Mouse (Mus musculus) heart, adult 9 months (tissue): ENCODE data around the gene Ddx54.
A peak's percentile ranks its signal among the peaks of the same experiment; 100 is the strongest.

Experiments
- DNase-seq, 2 experiments: peaks; one replicate each; pipeline ENCODE4 v3.0.0; 2022; ENCODE audit warnings: low spot score in 2 of 2

Gene Ddx54

DNA sequence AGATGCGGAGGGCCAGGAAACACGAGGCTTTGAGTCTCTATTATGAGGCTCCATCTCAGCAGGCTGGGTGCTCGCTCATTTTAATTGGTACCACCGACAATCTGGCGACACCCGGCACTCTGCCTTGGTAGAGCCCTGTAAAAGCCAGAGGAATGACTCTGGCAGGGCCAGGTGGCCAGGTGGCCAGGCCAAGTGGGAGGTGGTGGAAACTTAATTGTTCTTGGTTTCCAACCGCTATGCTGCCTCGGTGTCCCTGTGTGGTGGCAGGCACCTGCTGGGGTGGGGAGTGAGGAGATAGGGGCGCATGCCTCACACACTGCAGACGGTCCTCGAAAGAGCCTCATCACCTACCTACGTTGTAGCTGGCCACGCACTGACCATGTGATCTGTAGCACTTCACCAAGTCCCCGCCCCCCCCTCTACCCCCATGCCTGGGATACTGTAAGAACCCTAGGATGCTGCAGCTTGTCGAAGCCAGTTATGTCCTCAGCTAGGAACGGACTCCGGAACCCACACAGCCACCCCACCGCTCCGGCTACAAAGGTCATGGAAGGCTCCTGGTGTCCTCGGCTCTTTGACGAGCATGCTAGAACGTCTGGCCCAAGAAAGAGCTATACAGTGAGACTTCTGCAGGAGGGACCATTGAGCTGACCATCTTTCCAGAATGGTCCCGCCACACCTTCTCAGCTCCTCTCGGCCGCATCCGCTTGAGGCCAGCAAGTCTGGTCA lies 32.5 kb upstream of the Ddx54 start:
- DNase-seq, result no peak

DNA sequence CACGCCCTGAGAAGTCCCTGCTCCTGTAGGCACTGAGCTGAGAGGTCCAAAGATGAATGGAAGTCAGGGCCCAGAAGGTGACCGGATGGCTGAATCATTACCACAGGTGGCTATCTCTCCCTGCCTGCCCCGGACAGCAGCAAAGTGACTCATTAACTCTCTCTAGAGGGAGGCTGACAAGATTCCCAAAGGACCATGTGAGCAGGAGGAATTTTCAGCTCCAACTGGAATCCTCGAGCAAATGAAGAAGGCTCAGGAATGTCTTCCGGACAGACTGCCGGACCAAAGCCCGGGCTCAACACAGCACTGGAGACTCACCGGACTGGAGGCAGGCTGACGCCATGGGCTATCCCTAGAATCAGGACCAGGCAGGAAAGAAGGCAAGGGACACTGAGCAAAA lies 30.5 kb upstream of the Ddx54 start:
- peak in 1 of 2 experiments; percentile 20 for DNase-seq

DNA sequence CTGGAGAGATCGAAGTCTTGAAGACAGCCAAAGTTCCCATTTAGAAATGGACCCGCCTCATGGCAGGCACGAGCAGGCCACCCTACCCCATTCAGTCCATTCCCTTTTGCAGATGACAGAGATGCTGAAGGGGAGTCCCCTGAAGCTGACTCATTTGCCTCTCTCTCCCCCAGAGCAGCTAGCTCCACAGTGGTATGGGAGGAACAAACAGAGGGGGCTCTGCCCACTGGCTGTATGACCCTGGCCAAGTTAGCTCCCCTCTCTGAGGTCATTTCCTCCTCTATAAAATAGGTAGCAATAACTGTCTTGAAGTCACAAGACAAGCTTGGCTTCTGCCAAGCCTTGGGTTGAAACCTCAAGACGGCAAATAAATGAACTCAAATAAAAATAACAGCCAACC lies 29.0 kb upstream of the Ddx54 start:
- no peak for DNase-seq

DNA sequence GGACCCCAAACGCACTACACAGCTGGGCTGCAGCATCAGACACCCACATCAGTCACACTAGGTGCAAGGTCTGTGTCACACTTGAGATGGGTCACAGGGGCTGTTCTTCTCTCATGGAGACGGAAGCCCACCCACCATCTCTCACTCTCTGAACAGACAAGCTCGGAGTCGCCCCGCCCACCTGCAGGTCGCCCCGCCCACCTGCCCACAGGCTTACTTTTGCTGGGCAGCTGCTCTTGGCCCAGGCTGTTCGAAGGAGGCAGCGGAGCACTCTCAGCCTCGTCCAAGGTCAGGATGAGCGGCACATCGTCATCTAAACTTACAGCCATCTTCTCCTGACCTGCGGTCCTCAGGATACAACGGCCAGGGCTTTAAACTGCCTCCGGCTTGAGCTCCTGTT lies 27.6 kb upstream of the Ddx54 start:
- DNase-seq, result no peak

DNA sequence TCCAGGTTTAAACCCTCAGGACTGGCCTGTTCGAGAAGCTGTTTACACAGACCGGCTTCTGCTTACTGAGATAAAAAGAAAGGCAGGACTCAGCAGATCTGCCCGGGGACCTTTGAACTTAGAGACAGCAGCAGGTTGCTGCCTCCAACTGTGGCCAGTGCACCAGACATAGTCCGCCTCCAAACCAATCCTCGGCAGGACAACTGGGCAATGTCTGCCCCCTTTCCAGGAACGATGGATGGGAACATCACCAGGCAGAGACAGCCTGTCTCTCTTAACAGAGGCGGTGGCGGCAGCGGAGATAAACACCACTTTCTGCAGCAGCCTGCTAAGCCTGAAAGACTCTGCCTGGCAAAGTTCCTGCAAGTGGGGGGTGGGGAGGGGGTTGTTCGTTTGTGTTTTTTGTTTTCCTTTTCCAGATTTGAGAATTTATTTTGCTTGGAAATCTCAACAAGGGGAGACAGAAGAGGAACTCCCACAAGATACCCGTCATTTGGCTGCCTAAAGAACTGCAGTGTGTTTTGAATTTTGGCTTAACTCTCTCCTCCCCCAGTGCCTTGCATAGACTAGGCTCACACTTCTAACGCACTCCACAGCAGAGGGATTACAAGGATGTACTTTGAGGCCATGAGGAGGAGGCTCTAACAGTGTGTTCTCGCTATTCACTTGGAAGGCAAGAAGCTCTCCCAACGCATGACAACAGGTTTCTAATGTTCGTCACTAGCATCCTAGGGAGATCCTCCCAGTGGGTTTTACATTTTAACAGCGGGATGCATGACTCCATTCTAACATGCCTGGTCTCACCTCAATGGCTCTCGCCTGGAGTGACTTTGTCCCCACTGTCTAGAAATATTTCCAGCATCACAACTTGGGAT lies 25.6 kb upstream of the Ddx54 start:
- DNase-seq, result no peak

DNA sequence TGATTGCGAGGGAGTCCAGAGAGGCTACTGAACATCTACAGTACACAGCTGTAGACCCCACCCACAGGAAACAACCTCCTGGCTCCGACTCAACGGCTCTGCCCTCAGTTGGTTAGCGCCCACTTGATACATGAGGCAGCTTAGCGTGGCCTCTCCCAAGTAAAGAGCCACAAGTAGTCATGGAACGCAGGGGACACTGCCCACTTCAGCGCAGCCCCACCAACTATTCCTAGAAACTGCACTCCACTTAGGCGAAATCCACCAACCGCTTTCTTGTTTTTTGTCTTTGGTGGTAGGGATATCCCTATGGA lies 25.0 kb upstream of the Ddx54 start:
- DNase-seq, result no peak

DNA sequence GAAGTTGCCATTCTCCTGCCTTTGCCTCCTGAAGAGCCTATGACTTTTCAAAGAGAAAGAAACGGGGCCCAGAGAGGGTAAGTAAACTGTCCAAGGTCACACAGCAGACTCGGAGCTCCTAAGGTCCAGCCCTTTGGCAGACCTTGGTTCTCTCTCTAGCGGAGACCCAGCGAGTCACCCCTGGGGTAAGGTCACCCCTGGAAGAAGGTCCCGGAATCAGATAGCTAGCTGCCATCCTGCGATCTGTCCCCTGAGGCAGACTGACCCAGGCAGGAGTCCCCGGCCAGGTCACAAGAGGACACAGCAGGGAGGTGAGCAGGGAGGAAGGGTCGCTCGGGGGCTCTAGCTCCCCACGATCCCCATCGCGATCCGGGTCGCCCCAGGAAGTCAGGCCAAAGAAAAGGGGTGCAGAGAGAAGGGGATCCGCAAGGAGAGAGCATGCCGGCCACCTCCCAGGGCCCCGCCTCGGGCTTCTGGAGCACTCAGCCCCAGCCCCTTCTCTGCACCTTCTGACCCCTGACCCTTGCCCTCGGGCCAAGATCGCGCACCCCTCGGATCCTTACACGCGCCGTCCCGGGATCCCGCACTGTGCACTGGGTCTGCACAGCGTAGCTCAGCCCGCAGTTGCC lies 24.5 kb upstream of the Ddx54 start:
- no peak for DNase-seq

DNA sequence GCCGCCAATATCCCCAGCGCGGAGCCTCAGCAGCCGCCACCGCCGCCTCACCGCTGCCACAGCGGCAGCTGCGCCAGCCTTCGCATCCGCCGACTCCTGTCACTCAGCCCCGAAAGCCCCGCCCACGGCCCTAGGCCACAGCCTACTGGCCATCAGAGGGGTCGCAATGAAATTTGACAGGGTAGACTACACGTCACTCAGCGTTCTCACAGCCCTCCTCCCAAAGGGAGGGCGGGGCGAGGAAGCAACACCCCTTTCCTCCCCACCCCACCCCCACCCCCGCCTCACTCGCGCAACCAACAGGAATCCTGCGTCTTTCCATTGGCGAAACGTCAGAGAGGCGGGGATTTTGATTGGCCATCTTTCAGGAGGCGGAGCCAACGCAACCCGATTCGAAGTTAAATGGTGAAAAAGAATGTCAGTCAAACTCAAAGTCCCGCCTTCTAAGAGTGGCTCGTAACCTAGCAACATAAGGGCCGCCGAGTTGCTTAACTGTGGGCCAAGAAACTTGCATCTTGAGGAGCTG lies 23.9 kb upstream of the Ddx54 start, which contains the start of the genes Tpcn1 and Iqcd:
Gene Tpcn1 (minus strand): TSS at position 105 of the 526 bp plus-strand sequence.
Gene Iqcd (plus strand): TSS at position 448 of the 526 bp plus-strand sequence.
- peak; percentile 99 for DNase-seq

DNA sequence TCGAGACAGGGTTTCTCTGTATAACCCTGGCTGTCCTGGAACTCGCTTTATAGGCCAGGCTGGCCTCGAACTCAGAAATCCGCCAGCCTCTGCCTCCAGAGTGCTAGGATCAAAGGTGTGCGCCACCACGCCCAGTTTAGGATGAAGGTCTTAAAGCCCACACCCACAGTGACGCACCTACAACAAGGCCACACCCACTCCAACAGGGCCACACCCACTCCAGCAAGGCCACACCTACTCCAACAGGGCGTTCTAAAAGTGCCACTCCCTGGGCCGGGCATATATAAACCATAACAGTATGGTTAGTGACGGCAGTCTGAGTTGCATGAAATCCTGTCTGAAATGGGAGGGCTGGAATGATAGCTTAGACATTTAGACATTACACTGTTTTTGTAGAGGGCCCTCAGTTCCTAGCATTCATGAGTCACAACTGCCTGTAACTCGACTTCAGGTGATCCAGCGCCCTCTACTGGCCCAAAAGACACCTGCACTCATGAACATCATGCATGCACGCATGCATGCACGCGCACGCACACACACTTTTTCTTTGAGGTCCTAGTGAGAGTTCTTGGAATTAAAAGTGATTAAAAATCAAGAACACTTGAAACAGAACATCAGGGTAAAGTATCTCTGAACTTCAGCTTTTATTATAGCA lies 22.1 kb upstream of the Ddx54 start:
- no peak for DNase-seq

DNA sequence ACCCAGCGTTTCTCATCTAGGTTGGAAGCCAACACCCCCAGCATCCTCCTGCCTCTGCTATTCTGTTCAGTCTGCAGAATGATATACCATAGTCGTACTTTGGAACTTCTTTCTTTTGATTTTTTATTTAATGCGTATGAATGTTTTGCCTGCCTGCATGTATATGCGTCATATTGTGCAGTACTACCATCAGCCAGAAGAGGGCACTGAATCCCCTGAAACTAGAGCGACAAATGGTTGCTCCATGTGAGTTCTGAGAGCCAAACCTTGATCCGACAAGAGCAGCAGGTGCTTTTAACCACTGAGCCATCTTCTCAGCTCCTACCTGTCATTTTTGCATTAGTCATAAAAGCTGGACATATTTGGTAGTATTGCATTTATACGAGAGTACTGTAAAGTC lies 20.4 kb upstream of the Ddx54 start:
- DNase-seq, result no peak

DNA sequence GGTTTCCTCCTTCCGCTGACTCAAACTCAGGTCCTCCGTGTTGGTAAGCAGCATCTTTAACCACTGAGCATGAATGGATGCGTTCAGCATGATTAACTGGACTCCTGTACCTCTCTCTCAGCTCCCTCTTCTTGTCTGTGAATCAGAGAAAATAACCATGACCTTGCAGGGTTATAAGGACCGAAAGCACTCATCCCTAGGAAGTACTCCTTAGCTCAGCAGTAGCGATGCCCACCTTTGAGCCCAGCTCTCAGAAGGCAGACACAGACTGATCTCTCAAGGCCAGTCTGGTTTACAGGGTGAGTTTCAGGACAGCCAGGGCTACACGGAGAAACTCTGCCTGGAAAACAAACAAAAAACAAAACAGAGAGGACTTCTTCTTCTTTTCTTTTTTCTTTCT lies 18.1 kb upstream of the Ddx54 start:
- no peak for DNase-seq

DNA sequence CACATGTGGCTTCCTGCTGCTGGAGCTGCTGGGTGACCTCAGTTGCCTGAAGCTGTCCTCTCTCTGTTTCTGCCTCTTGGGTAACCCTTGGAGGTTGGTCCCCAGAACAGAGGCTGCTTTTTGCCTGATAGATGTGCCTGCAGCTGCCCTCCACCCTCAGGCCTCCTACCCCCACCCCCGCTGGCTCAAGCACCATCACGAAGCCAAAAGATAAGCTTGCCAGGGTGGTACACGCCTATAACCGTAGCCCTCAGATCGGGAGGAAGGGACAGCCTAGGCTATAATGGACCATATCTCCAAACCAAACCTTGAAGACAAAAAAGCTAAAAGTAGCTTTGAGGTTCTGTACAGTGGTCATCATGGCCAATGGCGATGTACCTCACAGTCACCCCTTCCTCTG lies 12.9 kb upstream of the Ddx54 start:
- no peak for DNase-seq

DNA sequence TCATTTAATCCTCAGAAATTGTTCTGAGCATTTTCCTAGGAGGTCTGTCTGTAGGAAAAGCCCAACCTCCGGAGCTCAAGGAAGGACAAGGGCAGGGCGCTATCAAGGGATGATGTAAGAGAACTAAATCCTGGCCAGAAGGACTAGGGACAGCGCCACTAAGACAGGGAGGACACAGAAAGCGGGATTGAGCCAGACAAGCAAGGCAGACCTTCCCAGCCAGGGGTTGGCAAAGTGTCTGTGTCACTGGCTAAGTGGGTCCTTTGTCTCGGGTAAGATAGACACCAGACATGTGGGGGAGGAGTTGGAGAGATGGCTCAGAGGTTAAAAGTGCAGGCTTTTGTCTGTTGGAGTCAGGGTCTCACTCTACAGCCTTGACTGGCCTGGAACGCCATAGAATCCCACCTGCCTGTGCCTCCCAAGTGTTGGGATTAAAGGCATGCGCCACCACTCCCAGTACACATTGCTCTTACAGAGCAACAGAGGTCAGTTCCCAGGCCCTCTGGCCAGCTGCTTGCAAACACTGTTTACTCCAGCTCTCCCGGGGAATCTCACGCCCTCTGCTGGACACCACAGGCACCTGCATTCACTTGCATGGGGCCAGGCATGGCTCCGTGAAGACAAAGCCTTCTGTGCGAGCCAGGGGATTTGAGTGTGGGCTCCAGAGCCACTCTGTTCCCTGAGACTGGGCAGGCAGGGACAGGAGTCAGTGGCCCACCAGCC lies 11.4 kb upstream of the Ddx54 start:
- DNase-seq, result no peak

DNA sequence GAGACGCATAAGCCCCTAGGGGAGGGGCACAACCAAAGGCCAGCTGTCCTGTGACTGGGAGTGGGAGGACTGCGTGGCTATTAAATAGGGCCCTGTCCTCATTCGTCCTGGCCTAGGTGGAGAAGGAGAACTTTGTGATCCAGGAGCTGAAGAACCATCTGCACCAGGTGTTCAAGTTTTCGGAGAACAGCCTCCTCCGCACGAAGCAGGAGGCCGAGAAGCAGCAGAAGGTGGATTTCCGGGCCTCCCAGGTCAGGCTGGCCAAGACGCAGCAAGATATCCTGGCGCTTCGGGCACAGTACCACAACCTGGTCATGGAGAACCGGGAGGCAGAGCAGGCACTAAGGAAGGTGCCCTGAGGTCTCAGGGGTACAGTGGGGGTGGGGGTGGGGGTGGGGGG lies 10.3 kb upstream of the Ddx54 start:
- DNase-seq, result no peak

DNA sequence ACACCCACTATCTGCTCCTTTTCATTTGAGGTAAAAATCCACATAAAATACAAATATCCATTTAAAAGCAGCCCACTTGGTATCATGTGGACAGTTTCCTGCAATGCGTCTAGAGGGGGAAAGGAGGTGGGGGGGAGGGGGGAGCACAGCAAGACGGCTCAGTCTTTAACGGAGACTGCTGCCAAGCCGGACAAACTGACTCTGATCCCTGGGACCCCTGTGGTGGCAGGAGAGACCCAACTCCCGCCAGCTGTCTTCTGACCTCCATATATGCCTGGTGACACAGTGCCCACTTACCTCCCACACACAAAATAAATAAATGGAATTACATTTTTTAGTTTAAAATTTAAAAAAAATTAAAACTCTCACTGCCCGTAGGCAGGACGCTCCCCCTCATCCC lies 9.0 kb upstream of the Ddx54 start:
- no peak for DNase-seq

DNA sequence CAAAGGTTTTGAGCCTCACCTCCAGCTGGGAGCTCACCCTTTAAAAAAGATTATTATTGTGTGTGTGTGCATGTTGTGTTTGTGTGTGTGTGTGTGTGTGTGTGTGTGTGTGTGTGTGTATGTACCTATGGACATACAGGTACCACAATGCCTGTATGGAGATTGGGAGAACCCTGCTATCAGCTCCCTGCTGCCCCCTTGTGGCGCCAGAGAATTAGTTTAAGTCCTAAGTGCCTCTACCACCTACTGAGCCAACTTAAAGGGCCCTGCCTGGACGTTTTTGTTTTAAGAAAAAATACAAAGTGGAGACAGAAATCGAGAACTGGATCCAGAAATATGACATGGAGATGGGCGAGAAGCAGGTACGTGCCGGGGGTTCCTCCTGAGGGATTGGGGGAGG lies 7.7 kb upstream of the Ddx54 start:
- DNase-seq, result peak; percentile 55 to 74

DNA sequence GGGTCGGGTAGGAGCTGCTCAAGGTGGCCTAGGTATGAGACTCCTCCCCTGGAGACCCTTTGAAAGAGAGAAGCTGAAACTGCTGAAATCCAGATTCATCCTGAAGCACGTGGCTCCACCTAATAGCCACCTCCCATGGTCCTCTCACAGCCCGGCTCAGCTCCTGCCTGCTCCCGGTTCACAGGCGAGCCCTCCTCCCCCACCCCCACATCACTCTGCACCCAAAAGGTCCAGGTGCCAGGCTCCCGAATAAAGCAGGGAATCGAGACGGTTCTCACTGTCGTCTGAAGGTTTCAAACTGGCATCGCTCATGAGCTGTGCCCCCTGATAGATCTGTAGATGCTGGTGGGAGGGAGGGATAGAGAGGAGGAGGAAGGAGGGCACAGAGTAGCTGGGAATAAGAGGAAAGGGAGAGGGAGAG lies 7.3 kb upstream of the Ddx54 start:
- DNase-seq, result no peak

DNA sequence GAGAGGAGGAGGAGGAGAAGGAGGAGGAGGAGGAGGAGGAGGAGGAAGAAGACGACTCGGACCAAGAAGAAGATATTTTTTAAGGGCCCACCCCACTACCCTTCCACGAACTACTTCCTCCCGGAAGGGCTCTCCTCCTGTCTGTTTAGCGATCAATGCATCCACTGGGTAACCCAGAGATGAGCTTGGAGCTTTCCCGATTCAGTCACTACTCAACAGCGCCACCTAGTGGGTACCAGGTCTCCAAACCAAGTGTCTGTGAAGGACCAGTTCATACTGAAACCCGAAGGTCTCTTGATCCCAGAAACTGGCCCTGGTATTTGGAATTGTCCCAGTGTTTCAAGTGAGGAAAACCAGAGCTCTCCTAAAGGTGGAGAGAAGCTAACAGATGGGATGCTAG lies 6.9 kb upstream of the Ddx54 start:
- DNase-seq, result peak; percentile 71 to 86

DNA sequence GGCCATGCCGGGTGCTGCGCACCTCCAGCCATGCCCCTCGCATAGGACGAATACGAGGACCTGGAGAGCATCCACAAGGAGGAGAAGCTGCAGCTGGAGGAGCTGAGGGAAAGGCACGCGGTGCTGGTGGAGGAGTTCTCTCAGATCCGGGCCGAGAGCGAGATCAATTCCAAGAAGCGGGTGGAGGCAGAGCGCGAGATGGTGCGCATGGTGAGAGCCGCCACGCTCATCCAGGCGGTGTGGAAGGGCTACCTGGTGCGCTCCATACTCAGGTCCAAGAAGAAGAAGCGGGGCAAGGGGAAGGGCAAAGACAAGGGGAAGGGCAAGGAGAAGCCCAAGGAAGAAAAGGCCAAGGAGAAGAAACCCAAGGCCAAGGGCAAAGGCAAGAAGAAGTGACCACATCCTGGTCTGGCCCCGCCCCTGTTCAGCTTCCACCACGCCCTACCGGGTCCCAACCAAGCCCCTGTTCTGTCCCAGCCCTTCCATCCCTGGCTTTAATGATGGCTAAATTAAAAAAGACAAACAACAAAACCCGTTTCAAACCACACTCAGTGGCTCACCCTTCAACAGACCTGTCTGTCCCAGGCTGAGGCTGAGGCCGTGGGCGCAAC lies 5.8 kb upstream of the Ddx54 start:
- no peak for DNase-seq

DNA sequence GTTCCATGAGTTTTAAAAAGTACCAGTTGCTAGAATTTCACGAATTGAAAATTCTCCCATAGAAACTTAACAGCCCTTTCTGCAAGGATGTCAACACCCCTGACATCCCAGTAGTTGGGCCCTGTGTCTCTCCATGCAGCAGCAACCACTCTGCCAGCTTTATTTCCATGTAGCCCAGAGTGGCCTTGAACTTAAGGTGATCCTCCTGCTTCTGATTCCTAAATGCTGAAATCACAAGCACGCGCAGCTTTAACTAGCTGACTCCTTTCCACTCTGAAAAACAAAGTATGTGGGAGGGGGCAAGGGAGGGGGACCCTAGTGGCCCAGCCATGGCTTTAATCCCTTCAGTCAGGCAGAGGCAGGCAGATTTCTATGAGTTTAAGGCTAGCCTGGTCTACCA lies 5.2 kb upstream of the Ddx54 start:
- no peak for DNase-seq

DNA sequence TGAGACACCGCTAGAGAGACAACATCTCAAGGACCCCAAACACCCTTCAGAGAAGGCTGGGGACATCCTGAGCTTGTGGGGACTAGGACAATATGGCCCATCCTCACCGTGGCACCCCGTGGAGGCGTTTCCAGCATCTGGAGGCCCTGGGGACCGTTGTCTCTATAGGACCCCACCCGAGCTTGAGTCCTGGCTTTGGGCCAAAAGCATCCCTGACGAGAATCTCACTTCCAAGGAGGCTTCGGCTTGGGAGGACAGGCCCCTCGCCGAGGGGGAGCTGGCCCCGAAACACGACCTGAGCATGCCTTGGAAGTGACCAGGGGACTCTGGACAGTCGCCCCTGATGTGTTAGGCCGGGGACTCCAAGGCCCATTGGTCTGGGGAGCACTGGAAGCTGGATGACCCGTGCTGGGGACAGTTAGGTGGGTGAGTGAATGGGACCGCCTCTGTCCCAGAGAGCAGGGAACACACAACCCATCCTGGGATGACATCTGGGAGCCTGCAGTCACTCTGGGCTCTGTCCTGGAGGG lies 3.2 kb upstream of the Ddx54 start:
- no peak for DNase-seq
